Mouse (Mus musculus): Measurements from ENCODE around the gene C130032M10Rik. TPM values are rescaled to one million over a fixed set of nuclear protein-coding genes. Genes with fewer than 3 reads are reported as not detected.
"Not testable (repeated sequence)": the region's sequence is repeated elsewhere in the genome, so short reads cannot be mapped to it uniquely, and the experiment has no call there.

C130032M10Rik gene
- polyA plus RNA-seq, 1 experiment from 2014 or later: 0.18 TPM

DNA sequence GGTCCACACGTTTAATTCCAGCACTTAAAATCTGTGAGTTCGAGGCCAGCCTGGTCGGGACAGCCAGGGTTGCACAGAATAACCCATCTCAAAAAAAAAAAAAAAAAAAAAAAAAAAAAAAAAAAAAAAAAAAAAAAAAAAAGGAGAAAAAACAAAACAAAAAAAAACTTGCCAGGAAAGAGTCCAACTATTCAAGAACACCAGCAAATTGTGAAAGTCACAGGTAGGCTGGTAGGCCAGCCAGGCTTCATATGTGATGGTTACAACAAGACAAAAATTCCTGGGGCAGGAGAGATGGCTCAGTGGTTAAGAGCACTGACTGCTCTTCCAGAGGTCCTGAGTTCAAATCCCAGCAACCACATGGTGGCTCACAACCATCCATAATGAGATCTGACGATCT, 5.0 kb downstream of the C130032M10Rik start:
- 53% methylated on average over 4 of the region's 4 CpGs for WGBS (ENCODE audit: insufficient replicate concordance)
- not testable (repeated sequence) for H3K27ac ChIP-seq; H3K9ac ChIP-seq; H3K9me3 ChIP-seq (replicated peaks); H3K27me3 ChIP-seq (replicated peaks); H3K4me1 ChIP-seq; H3K4me2 ChIP-seq; ATAC-seq; H3K36me3 ChIP-seq; H3K4me3 ChIP-seq

GRCm38 (mm10) chr9:114522041-114522440, 6.5 kb downstream of the C130032M10Rik start:
- no peak for ATAC-seq
- H3K27me3 ChIP-seq (replicated peaks): no peaks in the 10 kb centered on the region
- no peak overlapping the region for H3K4me3 ChIP-seq
- no peaks in the 10 kb centered on the region for H3K36me3 ChIP-seq
- no peak overlapping the region for H3K27ac ChIP-seq
- H3K9ac ChIP-seq: no peak overlapping the region
- no peak overlapping the region for H3K4me2 ChIP-seq
- H3K4me1 ChIP-seq: peaks cover 14% of the 10 kb centered on the region
- WGBS (ENCODE audit: insufficient replicate concordance): 42% methylated on average over 5 of the region's 5 CpGs
- H3K9me3 ChIP-seq (replicated peaks): no peaks in the 10 kb centered on the region

DNA sequence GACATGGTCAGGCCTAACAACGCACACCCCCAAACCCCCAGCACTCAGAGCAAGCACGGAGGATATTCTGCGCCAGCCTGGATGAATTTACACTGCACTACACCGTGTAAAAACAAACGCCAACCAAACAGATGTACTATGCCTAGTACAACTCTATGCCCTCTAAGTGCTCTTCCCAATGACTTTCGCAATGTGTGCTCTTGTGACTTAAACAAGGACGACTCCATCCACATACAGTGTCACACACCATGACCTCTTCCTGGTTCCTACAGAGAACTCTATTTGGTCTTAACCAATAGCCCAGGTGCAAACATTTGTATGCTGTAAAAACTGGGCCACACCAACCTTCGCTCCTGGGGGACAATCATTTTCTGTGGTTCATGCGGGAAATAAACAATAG, 7.0 kb downstream of the C130032M10Rik start:
- WGBS (ENCODE audit: insufficient replicate concordance): 75% methylated on average over 9 of the region's 9 CpGs
- H3K36me3 ChIP-seq: no peaks in the 10 kb centered on the region
- H3K4me1 ChIP-seq: peaks cover 17% of the 10 kb centered on the region
- H3K9ac ChIP-seq: no peak overlapping the region
- no peak overlapping the region for H3K27ac ChIP-seq
- no peaks in the 10 kb centered on the region for H3K9me3 ChIP-seq (replicated peaks)
- H3K4me2 ChIP-seq: no peak overlapping the region
- H3K4me3 ChIP-seq: no peak overlapping the region
- no peaks in the 10 kb centered on the region for H3K27me3 ChIP-seq (replicated peaks)
- ATAC-seq: peak; percentile 61

- H3K9me3 ChIP-seq (replicated peaks): no peaks in the 10 kb centered on the region
- no peak overlapping the region for H3K9ac ChIP-seq
- no peak for ATAC-seq
- H3K4me1 ChIP-seq: peaks cover 28% of the 10 kb centered on the region
- no peaks in the 10 kb centered on the region for H3K27me3 ChIP-seq (replicated peaks)
- no peak overlapping the region for H3K4me3 ChIP-seq
- H3K27ac ChIP-seq: no peak overlapping the region
- no peak overlapping the region for H3K4me2 ChIP-seq
- WGBS (ENCODE audit: insufficient replicate concordance): 71% methylated on average over 14 of the region's 15 CpGs
- no peaks in the 10 kb centered on the region for H3K36me3 ChIP-seq
These were observed 9.7 kb downstream of the C130032M10Rik start for GRCm38 (mm10) chr9:114525073-114525633.

DNA sequence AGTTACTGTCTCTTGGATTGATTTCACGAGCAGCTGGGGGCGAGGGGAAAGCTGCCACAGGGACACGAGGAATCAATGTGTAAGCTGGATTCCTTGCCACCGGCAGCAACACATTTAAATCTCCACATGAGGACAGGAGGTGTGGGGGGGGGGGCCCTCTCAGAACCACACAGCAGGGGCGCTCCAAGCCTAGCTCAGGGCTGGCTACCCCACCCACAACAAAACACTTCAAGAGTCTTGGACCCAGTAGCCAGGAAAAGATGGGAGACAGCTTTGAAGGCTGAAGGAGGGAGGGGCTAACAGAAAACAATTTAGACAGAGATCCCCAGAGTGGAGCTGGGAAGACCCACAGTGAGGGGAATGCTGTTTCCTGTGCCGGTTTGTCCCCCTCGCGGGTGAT, 10.4 kb downstream of the C130032M10Rik start:
- H3K4me2 ChIP-seq: no peak overlapping the region
- peaks cover 31% of the 10 kb centered on the region for H3K4me1 ChIP-seq
- no peaks in the 10 kb centered on the region for H3K9me3 ChIP-seq (replicated peaks)
- WGBS (ENCODE audit: insufficient replicate concordance): 46% methylated on average over 8 of the region's 8 CpGs
- no peak overlapping the region for H3K9ac ChIP-seq
- no peak overlapping the region for H3K4me3 ChIP-seq
- no peak for ATAC-seq
- no peaks in the 10 kb centered on the region for H3K27me3 ChIP-seq (replicated peaks)
- H3K36me3 ChIP-seq: no peaks in the 10 kb centered on the region
- no peak overlapping the region for H3K27ac ChIP-seq

DNA sequence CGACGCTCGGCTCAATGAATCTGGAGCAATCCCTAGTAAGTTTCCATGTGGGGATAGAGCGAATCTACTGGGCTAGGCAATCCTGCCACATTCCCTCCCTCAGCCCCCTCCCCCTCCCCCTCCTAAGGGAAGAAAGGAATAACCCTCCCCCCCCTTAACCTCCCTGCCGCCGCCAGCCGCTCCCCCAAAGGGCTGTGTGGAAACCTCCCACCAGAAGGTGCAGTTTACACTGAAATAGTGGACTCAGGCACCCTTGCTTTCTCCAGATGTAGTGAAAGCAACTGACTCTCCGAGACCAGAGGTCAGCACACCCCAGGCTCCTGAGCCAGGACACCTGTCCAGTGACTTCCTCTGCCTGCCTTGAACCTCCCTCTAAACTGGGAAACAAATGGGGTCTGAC, 11.1 kb downstream of the C130032M10Rik start:
- Histone ChIP-seq H3K4me2 (peak overlapping the region; percentile 64), H3K9ac (no peak overlapping the region), H3K4me3 (peak overlapping the region; percentile 19), H3K27me3 (replicated peaks) (no peaks in the 10 kb centered on the region), H3K27ac (peak overlapping the region; percentile 71), H3K9me3 (replicated peaks) (no peaks in the 10 kb centered on the region), H3K36me3 (no peaks in the 10 kb centered on the region), H3K4me1 (peaks cover 33% of the 10 kb centered on the region)
- WGBS (ENCODE audit: insufficient replicate concordance): 50% methylated on average over 8 of the region's 8 CpGs
- ATAC-seq: no peak

GRCm38 (mm10) chr9:114527085-114527484, 11.6 kb downstream of the C130032M10Rik start:
- no peak for ATAC-seq
- WGBS (ENCODE audit: insufficient replicate concordance): 4% methylated on average over 16 of the region's 16 CpGs

GRCm38 (mm10) chr9:114527992-114528679, 12.6 kb downstream of the C130032M10Rik start:
- peak overlapping the region; percentile 64 for H3K4me2 ChIP-seq
- H3K27me3 ChIP-seq (replicated peaks): no peaks in the 10 kb centered on the region
- peak; percentile 48; the same call in 1 of the 2 replicates for ATAC-seq
- H3K36me3 ChIP-seq: no peaks in the 10 kb centered on the region
- H3K27ac ChIP-seq: no peak overlapping the region; the same call in 1 of the 2 replicates
- H3K9ac ChIP-seq: no peak overlapping the region
- H3K4me3 ChIP-seq: no peak overlapping the region
- H3K4me1 ChIP-seq: peaks cover 38% of the 10 kb centered on the region
- H3K9me3 ChIP-seq (replicated peaks): no peaks in the 10 kb centered on the region
- WGBS (ENCODE audit: insufficient replicate concordance): 30% methylated on average over 17 of the region's 17 CpGs

More at GRCm38 (mm10) chr9:114527085-114527484, 11.6 kb downstream of the C130032M10Rik start:
- H3K9me3 ChIP-seq (replicated peaks): no peaks in the 10 kb centered on the region
- peak overlapping the region; percentile 19 for H3K4me3 ChIP-seq
- no peaks in the 10 kb centered on the region for H3K36me3 ChIP-seq
- H3K27me3 ChIP-seq (replicated peaks): no peaks in the 10 kb centered on the region
- H3K4me2 ChIP-seq: peak overlapping the region; percentile 64
- H3K9ac ChIP-seq: no peak overlapping the region
- H3K27ac ChIP-seq: peak overlapping the region; percentile 71
- peaks cover 33% of the 10 kb centered on the region for H3K4me1 ChIP-seq

DNA sequence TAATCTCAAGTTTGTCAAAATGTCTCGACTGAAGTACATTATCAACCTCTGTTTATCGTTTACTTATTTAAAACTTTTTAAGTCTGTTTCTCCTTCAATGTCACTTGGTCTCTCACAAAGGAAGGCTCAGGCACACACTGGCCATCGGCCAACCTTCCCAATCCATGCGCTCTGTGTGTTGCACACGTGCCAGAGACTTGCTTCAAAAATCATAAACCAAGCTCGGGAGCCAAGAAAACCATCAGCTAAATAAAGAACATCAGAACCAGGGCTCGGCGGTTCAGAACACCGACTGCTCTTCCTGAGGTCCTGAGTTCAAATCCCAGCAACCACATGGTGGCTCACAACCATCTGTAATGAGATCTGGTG, 13.2 kb downstream of the C130032M10Rik start:
- Histone ChIP-seq H3K4me2 (no peak overlapping the region; the same call in 1 of the 2 replicates), H3K4me1 (peaks cover 41% of the 10 kb centered on the region), H3K27ac (no peak overlapping the region; the same call in 1 of the 2 replicates), H3K9ac (no peak overlapping the region), H3K27me3 (replicated peaks) (no peaks in the 10 kb centered on the region), H3K4me3 (no peak overlapping the region), H3K9me3 (replicated peaks) (no peaks in the 10 kb centered on the region), H3K36me3 (no peaks in the 10 kb centered on the region)
- ATAC-seq: no peak
- 56% methylated on average over 9 of the region's 9 CpGs for WGBS (ENCODE audit: insufficient replicate concordance)

- H3K4me2 ChIP-seq: no peak overlapping the region
- no peaks in the 10 kb centered on the region for H3K36me3 ChIP-seq
- H3K27ac ChIP-seq: no peak overlapping the region
- 63% methylated on average over 11 of the region's 11 CpGs for WGBS (ENCODE audit: insufficient replicate concordance)
- H3K4me3 ChIP-seq: no peak overlapping the region
- H3K27me3 ChIP-seq (replicated peaks): no peaks in the 10 kb centered on the region
- ATAC-seq: no peak
- peaks cover 45% of the 10 kb centered on the region for H3K4me1 ChIP-seq
- H3K9me3 ChIP-seq (replicated peaks): no peaks in the 10 kb centered on the region
- H3K9ac ChIP-seq: no peak overlapping the region
These were observed 15.8 kb downstream of the C130032M10Rik start for GRCm38 (mm10) chr9:114531276-114531675.

DNA sequence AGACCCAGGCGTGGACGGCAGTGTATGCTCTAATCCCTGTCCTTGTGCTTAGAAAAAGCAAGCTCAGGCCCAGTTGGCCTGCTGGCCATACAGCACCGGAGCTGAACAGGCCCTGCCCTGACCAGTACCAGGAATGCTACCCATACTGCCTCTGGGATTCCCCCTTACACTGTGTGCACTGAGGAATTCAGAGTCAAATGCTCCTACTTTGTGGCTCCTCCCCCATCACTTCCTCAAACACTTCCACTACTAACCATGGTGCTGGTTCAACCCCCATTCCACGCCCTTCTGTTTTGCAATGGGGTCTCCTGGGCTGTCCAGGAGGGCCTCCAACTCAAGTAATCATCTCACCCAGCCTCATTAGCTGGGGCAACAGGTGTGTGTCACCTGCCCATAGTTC, 18.4 kb downstream of the C130032M10Rik start:
- Histone ChIP-seq H3K4me2 (no peak overlapping the region), H3K4me3 (no peak overlapping the region), H3K9me3 (replicated peaks) (no peaks in the 10 kb centered on the region), H3K9ac (no peak overlapping the region), H3K27ac (no peak overlapping the region), H3K36me3 (no peaks in the 10 kb centered on the region), H3K4me1 (peaks cover 42% of the 10 kb centered on the region), H3K27me3 (replicated peaks) (no peaks in the 10 kb centered on the region)
- WGBS (ENCODE audit: insufficient replicate concordance): 58% methylated on average over 4 of the region's 4 CpGs
- ATAC-seq: peak; percentile 57

DNA sequence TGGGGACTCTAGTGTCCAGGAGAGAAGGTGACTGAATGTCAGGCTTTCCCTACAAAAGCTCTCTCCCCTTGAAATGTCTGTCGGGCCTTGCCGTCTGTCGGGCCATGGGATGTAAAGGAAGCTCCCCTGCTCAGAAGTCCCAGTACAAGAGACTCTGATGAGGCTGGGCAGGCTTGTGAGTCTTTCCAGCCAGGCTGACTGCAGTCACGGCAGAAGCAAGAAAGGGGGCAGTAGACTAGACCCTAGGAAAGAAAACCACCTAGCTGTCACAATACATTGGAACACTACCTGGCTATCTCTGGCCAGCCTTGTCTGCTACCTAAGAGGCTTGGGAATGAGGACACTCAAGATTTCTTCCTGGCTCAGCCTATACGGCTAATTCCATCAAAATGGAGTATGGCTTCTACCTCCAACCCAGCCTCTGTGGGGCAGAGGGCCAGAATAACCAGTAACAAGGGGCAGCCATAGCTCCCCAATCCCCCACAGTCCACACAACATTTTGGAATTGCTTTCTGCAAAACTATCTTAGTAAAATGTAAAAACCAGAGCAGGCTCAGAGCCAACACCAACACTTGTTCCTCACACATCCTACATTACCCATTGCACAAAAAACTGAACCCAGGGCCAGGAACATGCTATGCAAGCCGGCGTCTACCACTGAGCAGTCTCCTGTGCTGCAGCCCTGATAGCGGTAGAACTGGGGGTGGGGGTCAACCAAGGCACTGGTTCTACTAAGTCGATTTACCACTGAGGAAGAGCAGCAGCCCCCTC, 19.4 kb downstream of the C130032M10Rik start:
- no peak for ATAC-seq
- WGBS (ENCODE audit: insufficient replicate concordance): 68% methylated on average over 9 of the region's 9 CpGs

More for the DNA sequence above, 19.4 kb downstream of the C130032M10Rik start:
- Histone ChIP-seq H3K9ac (no peak overlapping the region), H3K36me3 (no peaks in the 10 kb centered on the region), H3K4me2 (no peak overlapping the region), H3K4me1 (peaks cover 42% of the 10 kb centered on the region), H3K9me3 (replicated peaks) (no peaks in the 10 kb centered on the region), H3K27ac (no peak overlapping the region), H3K27me3 (replicated peaks) (no peaks in the 10 kb centered on the region), H3K4me3 (no peak overlapping the region)

All from liver, embryonic 12.5 days (tissue).